Mouse (Mus musculus): ENCODE measurements at regions not wholly inside any gene's neighbourhood (a gene's known extent, or its start where the extent isn't known, plus 50 kb on each side); places are given as distances from the start of the nearest gene placed in this dataset.

GRCm38 (mm10) chr8:4411126-4411525 is 81.7 kb upstream of the Cers4 start:
- peak in 1 of 2 experiments; percentile 35 for DNase-seq (ENCODE audit: extremely low spot score in 1 of 2, low spot score in 1 of 2)

DNA sequence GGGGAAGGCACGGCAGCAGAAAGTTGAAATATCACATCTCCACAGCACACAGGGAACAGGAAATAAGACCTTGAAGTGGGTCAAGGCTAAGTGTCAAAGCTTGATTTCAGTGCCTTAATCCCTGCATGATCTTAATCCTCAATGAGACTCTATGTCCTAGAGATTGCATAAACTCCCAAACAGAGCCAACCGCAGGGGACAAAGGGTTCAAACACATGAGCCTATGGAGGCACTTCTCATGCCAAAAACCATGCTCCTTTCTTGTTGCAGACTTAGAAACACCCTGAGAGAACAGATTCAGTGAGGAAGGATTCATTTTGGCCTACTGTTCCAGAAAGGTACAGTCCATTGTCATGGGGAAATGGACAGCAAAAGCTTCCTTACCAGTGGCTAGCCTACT is 81.0 kb upstream of the Cers4 start:
- DNase-seq (ENCODE audit: extremely low spot score in 1 of 2, low spot score in 1 of 2), result no peak

DNA sequence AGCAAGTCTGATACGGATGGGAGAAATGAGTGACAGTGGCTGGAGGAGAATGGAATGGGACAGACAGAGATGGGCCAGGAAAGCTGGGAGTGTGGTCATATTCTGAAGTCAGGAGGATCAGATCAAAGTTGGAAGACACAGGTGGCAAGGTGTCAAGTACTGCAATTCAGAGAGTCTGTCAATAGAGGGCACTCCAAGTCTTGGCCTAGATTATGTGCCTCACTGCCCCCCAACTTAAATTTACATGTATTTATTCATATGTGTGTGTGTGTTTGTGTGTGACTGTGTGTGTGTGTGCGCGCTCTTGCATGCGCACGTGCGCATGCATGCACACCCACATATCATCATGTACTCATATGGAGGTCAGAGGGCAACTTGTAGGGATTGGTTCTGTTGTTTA is 79.6 kb upstream of the Cers4 start:
- peak in 1 of 2 experiments; percentile 76 for DNase-seq (ENCODE audit: extremely low spot score in 1 of 2, low spot score in 1 of 2)

DNA sequence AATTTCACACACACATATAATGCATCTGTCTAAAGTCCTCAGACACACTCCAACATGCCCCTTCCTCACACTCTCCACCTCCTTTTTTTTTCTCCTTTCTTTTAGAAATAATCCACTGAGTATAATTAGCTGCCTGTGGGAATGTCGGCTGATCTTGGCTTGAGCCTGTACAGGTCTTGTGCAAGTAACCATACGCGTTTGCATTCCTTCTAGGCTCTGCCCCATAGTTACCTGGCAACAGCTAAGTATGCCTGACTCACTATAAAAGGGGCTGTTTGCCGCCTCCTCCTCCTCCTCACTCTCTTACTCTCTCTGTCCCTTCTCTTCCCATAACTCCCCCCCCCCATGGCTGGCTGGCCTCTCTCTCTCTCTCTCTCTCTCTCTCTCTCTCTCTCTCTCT is 79.1 kb upstream of the Cers4 start:
- DNase-seq (ENCODE audit: extremely low spot score in 1 of 2, low spot score in 1 of 2), result peak in 1 of 2 experiments; percentile 17

- DNase-seq (ENCODE audit: extremely low spot score in 1 of 2, low spot score in 1 of 2), result no peak
Measured at GRCm38 (mm10) chr8:4417141-4417540, 75.7 kb upstream of the Cers4 start.

GRCm38 (mm10) chr8:4433161-4433560 is 59.7 kb upstream of the Cers4 start:
- DNase-seq (ENCODE audit: extremely low spot score in 1 of 2, low spot score in 1 of 2), result no peak

DNA sequence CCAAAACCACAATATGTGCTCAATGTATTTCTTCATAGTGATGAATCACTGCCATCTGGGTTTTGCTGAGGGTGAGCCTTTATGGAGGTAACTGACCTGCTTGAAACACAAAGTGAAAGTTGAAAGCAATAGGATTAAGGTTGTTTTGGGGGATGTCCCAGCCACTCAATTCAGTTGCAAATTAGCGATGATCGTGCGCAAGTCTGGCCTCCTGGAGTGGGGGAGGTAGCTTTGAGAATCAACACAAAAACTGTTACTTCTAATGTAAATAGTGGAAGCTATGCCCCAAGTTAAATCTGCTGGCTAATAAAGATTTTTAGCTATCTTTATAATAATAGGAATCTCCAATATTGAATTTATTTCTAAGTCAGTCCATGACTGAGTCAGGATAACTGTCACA is 56.3 kb upstream of the Cers4 start:
- no peak for DNase-seq (ENCODE audit: extremely low spot score in 1 of 2, low spot score in 1 of 2)
